Mouse (Mus musculus): ENCODE measurements around the gene Zfp654.

Gene Zfp654

DNA sequence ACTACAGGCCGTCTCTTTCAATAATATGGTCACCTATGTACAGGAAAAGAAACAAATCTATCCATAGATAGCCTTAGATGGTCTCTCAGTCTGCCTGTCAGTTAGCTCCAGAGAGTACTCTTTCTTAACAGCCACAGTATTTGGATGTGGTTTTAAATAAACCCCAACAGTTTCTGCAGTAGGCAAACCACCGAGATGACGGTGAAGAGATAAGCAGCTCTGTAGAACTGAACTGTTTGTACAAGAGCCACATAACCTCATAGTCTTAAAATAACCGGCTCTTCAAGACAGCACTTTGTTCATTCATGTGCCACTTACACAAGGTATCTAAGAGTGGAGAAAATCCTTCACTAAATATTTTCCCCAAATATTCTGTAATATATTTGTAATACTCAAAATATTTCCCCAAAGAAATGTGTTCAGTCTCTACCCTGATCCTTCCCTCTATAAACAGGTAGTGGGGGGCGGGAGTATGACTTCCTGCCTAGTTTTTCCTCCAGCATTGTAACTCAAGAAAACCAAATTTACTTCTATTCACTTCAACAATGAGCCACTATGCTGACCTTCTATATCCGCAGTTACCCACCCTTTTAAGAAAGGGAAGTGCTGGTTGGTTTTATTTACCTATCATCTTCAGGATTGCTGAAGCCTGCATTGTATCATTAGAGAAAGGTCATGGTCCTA, 92.7 kb downstream of the Zfp654 start:
- DNase-seq: no peak

DNA sequence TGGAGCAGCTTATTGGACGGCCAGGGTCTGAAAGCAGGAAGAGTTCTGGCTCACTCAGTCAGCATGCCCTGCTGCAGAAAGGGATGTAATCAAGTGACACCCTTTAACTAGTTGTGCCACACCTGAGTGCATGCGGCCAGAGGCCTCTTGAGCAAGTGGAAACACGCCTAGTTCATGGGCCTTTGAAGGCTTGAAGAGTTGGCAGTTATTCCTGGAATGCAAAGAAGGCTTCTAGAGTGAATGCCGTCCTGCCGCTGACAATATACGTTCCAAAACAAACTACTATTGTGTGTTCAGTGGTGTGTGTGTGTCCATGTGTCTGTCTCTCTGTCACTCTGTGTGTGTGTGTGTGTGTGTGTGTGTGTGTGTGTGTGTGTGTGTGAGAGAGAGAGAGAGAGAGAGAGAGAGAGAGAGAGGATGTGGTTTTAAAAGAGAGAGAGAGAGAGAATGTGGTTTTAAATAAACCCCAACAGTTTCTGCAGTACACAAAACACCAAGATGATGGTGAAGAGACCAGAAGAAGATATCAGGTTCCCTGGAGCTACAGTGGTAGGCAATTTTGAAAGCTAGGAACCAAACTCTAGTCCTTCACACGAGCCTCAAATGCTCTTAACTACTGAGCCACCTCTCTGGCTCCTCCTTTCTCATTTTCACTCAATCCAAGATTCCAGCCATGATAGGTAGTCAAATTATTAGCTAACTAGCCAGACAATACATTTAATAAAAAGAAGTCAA, 93.6 kb downstream of the Zfp654 start:
- peak; percentile 10 for DNase-seq

DNA sequence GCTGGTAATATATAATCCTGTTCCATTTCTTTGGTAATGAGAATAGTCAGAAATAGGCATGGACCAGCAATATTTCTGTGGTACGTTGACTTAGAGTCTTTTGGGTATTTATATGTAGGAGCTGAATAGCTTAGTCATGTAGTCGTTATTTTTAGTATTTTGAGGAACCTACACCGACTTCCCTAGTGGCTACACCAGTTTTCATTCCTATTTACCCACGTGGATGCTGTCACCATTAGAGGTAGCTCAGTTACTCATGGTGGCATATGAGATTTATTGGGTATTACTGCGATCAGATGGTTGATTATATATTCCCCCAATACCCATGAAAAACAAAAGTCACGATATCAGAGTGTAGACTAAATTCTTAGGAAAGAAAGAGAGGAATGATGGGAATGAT, 95.1 kb downstream of the Zfp654 start:
- no peak for DNase-seq

DNA sequence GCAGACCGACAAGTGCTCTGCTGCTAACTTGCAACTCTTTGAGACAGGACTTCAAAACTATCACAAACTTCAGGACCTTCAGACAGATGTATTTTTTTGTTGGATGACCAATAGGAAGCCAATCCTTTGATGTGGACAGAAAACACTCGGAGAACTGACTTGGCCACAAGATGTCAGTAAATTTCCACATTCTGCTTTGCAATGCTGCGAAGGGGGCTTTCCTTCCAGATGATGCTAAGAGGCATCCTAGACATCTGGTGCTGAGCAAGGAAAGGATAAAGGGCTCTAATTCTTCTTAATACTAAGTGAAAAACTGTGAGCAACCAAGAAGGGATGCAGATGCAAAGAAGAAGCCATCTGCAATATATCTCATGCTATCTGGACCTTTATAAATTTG, 96.7 kb downstream of the Zfp654 start:
- no peak for DNase-seq

DNA sequence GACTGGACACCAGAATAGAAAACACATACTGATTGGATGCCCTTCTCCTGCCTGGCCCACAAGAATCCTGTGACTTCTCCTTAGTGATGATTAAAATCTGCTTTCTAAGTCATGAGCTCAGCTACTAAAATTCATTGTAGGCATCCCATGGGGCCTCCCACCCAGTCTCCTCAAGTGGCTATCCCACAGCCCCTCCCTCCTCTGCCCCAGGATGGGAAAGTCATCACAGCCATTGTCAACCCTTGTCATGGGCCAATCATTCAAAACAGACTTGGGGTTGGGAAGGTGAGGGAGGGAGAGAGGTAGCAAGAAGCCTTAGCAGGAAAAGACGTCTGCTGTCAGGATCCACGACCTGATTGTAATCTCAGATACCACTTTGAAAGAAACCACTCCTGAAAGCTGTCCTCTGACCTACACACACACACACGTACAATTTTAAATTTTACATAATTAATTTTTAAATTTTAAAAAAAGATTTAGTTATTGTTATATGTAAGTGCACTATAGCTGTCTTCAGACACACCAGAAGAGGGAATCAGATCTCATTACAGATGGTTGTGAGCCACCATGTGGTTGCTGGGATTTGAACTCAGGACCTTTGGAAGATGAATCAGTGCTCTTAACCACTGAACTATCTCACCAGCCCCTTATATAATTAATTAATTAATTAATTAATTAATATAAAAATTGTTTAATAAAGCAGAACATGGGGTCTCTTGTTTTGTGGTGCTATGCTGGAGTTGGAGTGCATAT, 97.3 kb downstream of the Zfp654 start:
- no peak for DNase-seq

DNA sequence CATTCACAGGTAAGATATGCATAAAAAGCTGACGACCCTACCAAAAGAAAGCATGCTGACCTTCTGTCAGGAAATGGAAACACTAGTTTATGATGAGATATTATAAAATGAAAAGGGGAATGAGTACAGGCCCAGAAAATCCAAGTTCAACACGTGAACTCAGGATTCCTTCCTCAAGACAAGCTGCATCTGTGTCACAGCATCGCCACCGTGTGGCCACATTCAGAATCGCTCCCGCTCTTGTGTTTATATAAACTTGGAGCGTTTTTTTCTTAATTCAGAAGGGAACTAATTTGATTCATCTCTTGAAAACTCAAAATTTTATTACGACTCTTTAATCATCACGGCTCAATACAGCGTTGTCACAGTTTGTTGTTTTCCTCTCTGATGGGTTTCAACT, 103.2 kb downstream of the Zfp654 start:
- peak; percentile 26 for DNase-seq

DNA sequence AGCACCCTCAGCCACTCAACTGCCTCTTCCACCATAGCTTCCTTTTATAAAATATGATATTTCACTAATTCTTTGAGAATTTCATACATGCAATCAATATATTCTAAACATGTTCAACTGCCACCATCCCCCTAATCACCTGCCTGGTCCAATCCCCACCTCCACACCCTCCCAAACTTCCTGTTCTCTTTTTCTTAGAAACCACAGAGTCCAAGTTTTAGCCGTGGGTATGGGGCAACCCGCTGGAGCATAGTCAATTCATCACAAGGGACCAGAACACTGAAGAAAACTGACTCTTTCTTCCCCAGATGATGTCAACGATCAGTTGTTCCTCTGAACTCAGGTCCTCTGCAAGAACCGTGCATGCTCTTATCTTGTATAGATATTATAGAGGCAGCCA, 106.4 kb downstream of the Zfp654 start:
- no peak for DNase-seq

DNA sequence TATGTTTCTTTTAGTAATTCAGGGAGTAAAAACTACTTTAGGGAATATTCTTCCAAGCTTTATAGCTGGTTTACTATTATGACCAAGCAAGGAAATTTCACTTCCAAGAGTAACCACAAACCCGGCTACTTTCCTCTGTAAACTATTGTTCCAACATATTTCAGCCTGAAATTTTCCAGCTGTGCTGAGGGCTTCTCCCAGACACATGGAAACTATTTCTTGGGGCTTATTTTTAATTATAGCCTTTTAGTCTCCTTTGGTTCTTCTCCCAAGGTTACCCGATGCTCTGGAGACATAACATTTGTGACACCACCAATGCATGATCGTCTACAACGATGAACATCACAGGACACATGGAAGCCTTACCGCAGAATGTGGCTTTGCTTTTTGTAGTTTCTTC, 114.2 kb downstream of the Zfp654 start:
- no peak for DNase-seq
